Mouse (Mus musculus) gastrocnemius, adult 18-20 months (tissue): ENCODE results near the gene Vsx1. TPM values are rescaled to one million over a fixed set of nuclear protein-coding genes. Genes with fewer than 3 reads are reported as not detected.

Experiments used
- DNase-seq: peaks from one replicate; pipeline ENCODE4 v3.0.0; 2021; ENCODE audit warnings: low spot score
- total RNA-seq, 2 experiments: library from RNA; stranded (reverse); gene quantifications; 2 replicates each; pipeline ENCODE4 v1.2.3; 2021

The Vsx1 gene
- total RNA-seq, 2 experiments from 2014 or later, result not detected

DNA sequence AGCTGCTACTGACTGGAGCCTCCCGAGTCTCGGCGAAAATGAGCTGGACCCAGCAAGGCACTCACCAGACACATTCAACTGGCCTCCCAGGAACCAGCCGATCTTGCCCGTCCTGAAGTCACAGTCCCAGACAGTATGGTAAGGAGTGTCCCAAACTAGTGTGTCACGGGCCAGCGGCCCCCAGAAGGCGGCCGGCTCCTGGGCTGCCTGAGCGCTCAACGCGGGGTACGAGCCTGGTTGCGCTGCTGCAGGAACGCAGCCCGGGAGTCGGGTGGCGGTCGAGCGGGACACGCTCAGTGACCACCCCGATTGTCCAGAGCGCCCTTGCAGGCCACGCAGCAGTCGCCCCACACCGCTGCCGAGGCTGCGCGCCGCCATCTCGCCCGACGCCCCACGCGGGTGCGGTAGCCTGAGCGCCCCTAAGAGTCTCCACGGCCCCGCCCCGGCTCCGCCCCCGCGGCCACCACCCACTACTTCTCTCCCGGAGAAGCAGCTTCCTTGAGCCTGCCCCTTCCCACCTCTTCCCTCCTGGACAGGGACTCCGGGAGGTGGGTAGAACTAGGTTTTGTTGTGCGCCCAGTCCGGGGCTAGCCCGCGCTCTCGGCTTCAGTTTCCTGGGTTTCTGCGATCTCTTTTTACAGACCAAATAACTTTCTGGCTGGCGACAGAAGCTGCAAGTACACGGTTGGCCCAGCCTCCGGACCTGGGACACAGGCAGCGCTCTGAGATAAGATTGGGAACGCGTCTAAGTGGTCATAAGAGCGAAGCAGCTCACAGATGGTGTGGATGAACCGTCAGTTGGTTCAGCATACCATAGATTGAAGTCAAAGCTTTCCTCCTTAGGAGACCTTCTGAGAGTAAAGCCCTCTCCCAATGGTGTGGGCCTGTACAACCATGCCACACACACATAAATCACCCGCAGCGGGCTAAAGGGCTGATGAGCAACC lies 21.1 kb downstream of the Vsx1 start, which contains the start of gene Acss1:
Gene Acss1 (minus strand): TSS at position 681 of the 947 bp plus-strand sequence.
- peak; percentile 67 for DNase-seq

DNA sequence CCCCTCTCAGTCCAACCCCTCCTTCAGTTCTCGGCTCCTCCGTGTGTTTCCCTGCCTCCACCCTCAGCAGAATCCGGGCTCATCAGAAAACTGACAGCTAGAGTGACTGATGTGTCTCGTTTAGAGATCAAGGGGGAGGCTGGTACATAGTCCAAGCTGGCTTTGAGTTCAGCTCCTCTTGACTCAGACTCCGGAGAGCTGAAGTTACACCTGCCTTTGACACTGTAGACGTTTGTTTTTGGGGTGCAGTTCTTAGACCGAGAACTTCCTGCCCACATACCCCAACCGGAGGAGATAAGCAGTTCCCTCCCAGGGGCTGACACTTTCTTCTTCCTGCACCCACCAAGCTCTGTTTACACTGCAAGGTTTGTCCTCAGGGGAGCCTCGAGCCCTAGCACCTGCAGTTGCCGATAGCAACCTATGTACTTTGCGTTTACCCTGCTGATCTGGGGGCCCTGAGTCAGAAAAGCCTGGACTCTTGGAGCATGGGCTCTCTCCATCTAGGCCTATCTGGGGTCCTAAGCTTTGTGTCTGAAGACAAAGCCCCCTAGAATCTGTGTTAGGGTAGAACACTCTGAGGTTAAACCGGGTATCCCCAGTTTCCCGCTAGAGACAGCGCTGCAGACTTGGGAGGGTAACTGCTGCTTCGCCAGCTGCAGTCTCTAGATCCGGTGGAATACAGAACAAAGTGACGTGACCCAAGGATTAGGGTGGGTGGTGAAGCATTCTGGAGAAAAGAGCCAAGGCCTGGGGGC lies 21.9 kb downstream of the Vsx1 start:
- no peak for DNase-seq

DNA sequence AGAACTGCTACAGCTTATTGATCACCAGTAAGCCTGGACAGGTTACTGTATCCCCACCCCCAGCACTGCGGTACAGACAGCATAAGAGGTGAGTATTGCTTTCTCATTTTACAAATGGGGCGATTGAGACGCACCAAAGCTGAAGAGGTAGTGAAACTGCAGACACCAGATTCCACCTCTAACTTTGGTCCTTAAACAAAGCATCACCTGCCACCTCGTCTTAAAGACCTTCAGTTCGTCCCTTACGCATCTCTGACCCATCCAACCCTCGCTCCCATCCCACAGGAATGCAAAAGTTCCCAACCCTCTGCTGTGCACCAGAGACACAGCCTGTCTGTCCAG lies 22.5 kb downstream of the Vsx1 start:
- DNase-seq, result no peak

- DNase-seq, result peak; percentile 18
Observed at GRCm38 (mm10) chr2:150665534-150666451, 23.4 kb downstream of the Vsx1 start.

DNA sequence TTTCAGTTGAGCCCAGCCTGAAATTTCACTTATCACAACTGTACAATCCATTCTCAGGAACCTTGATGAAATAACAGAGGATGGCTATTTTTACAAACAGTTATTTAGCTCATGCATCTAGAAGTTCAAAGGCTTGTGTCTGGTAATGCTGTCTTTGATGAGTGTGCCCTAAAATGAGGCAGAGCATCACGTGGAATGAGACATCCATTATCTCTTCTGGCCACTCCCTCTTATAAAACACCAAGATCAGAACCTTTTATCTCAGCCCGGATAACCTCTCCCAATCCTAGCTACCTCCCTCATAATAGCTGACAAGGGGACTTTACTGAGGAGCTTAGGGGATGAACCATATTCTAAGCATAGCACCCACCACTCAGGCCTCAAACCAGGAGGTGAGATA lies 24.2 kb downstream of the Vsx1 start:
- DNase-seq, result no peak

DNA sequence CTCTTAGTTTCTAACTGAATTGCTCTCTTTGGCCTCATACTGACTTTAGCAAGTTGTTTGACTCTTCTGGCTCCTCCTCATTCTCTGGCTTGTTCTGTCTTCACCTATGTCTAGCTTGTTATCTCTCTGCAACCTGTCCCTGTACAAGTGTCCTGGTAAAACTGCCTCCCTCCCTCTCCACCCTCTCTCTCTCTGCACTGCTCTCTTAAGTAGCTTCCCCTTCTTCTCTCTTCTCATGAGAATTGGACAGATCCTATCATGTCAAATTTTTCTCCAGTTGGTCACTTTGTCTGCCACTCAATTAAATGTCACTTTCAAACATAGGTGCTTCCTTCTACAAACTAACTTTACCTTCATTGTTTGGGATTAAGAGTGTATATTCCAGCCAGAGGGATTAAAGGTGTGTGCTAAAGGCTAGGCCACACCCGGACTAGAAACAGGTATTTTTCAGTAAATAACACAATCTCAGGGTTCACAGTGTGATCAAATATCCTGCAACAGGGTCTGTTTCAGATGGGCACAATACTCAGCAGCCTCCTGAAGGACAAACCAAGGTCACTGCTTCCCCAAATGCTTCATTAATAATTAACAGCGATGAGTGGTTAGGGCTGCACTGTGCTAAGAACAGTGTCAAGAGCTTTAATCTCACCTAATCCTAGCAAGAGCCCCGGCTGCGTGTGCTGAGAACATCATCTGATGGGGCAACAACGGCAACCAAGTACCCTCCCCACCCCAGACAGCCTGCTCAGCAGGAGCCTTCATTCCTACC lies 24.8 kb downstream of the Vsx1 start:
- DNase-seq, result no peak

DNA sequence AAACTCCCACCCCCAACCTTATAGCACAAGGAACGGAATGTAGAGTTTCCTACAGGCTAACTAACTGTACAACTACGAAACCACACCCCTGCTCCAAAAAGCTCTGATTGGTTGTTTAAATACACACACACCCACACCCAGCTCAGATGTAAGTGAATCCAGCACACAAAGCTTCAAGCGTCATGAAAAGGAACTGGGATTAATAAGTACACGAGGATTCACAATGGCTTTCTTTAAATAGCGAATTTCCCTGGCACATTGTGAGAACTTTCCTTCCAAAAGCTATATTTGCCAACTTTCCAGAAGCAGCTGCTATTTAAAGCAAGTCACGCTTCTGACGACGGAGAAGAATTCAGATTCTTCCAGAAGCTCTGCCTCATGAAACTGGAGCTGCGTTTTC lies 25.9 kb downstream of the Vsx1 start:
- DNase-seq, result peak; percentile 72

- no peak for DNase-seq
Observed at GRCm38 (mm10) chr2:150662007-150662406, 27.2 kb downstream of the Vsx1 start.

DNA sequence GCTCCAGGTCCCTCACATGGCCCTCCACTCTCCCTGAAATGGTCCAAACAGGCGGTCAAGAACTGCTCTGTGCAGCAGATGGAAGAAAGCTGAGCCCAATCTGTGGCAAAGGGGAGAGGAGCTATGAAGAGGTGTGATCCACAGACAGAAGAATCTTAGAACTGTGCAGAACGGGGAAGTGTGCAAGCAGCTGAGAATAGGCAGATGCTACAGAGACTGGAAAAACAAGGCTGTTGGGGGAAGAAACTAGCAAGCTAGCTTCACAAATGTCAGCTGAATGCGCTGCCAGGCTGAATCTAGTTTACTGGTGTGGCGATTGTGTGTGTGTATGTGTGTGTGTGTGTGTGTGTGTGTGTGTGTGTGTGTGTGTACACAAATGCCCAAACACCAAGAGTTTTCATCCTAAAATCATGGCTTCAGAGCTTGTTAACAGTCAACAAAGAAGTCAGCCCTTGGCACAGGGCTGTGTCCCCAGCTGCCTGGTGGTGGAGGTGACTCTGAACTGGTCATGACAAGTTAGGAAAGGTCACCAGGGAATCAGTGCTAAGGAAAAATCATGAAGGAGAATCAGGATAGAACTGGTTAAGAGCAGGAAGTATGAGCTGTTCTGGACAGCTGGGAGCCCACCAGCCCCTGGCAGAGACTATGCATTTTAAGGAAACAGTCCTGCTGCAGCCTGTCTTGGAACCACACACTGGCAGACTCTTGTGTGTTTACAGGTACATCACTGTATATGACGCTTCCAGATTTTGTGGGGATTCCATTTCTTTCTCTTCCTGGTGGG lies 28.3 kb downstream of the Vsx1 start:
- no peak for DNase-seq

GRCm38 (mm10) chr2:150660049-150660448 lies 29.1 kb downstream of the Vsx1 start:
- no peak for DNase-seq

DNA sequence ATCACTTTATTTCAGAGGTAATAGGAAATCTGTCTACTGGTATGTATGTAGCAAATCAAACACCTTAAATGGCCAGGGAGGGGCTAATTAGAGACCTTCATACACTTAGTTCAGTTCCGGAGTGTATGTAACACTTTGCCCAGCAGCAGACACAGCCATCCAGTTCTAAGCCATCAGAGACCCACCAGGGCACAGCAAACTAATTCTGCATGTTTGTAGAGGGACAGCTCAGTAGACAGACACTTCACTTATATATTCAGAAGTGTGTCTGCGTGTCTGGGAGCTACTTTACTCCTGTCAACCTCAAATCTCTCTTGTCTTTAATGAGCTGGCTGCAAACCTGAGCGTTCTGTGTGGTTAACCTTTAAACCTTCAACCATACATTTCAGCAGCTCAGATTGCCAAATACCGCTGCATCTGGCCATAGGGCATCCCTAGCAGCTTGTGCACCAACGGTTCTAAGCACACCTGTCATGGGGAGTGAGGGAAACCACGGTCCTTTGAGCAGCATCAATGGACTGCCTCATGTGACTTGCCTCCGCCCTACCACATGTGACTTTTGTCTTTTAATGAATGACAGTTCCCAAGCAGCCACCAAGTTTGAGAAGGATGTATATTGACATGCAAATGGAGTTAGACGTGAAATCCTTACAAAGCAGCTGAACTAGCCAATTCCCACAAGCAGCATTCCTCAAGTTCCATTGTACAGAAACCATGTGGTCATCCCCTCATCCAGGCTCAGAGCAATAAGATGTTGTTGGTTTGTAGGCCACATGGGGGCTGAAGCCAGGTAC lies 32.0 kb downstream of the Vsx1 start:
- DNase-seq, result no peak

GRCm38 (mm10) chr2:150656112-150656511 lies 33.0 kb downstream of the Vsx1 start:
- no peak for DNase-seq

DNA sequence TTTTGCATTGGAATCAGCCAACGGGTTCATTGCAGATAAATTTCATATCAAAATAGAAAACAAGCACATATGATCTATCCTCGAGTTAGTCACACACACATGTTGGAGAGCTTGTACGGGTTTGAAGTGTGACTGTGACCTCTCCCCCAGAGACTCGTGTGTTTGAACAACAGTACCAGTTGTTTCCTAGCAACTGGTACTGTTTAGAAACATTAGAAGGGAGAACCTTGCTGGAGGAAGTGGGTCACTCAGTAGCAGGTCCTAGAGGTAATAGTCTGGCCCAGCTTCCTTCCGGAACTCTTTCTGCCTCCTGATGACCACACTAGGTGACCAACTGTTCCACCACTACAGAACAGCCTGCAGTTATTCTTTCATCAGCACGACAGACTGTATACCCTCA lies 33.9 kb downstream of the Vsx1 start:
- peak; percentile 34 for DNase-seq

GRCm38 (mm10) chr2:150654814-150655213 lies 34.3 kb downstream of the Vsx1 start:
- DNase-seq, result no peak

DNA sequence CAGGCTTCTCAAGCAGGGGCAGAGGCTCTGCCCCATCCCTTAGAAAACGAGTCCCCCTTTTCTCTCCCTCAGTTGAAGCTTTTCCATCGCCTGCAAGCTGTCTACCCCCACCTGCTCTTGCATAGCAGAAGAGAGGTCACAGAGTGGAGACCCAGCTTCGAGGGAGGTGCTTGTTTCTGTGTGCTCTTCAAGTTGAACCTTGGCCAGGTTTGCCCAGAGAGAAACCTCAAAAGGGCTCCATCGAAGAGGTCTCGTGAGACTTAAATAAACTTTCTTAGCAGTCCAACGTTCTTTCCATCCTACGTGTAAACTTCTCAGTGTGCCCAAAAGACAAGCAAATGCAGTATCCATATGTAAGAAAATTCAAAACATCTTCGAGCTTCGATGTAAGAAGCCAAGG lies 37.8 kb downstream of the Vsx1 start:
- no peak for DNase-seq

DNA sequence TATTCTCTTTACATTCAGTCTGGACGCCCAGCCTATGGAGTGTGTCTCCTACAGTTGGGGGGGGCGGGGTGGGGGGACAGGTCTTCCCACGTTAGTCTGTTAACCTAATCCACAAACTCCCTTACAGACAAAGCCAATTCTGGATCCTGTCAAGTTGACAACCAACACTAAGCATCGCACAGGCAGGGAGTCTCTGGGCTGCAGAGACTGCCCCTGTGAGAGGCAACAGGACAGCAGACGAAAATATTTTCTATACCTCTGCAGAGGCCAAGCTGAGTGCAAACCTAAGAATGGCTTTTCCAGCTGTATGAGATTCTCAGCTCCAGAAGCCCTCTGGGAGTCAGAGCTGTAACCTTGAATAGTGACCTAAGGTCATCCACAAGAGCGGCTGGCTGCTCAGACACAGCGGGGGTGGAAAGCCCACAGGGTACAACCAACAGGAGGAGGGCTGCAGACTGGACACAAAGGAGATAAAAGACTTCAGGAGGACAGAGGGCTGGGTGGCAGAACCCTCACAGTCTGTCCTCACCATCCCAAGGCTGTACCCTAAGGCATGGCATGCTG lies 38.6 kb downstream of the Vsx1 start:
- no peak for DNase-seq

DNA sequence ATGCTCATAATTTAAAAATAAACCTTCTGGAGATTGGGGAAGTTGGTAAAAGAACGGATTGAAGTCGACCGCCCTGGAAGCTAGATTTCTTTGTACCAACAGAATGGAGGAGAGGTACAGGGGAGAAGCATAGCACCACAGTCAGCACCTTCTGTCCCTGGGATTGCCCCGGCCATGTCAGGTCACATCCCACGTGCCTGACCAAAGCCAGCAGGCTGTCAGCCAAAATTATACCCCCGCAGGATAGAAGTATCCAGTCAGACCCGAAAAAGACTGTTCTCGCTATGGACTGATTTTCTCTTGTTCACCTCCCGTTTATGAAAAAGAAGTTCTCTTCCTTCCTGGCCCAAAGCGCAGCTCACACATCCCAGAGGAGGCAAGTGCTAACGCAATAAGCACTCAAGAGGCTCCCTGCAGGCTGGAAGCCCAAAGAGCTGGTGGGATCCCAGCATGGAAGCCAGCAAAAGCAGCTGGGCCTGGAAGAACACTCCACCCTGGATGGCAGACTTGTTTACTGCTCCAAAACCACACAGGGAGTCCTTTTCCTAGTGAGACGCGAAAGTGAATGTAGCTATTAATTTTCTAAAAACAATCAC lies 40.8 kb downstream of the Vsx1 start:
- DNase-seq, result no peak

- DNase-seq, result no peak
Observed at GRCm38 (mm10) chr2:150647681-150648299, 41.4 kb downstream of the Vsx1 start.
